Mouse (Mus musculus) spleen, adult 2 months (tissue): ENCODE measurements around the gene Papss1.

Source experiments
- CTCF ChIP-seq: fragments of 200-500 bp; IDR thresholded peaks from 2 replicates; pipeline ENCODE4 v1.5.1; 2011; ENCODE audit warnings: mild to moderate bottlenecking, inconsistent platforms; ENCODE audit not compliant: insufficient read depth, insufficient read length, insufficient replicate concordance; ENCODE audit errors: extremely low read depth
- POLR2A ChIP-seq: fragments of 200-500 bp; IDR thresholded peaks from 2 replicates; pipeline ENCODE4 v1.6.1; 2011; ENCODE audit warnings: low read depth, low read length, inconsistent platforms

- TF ChIP-seq CTCF (no peak), POLR2A (no peak)
Measured at GRCm38 (mm10) chr3:131521206-131521605, 43.4 kb upstream of the Papss1 start.
